Mouse (Mus musculus) midbrain, embryonic 11.5 days (tissue): Measurements from ENCODE around the gene Nol3. TPM values are rescaled to one million over a fixed set of nuclear protein-coding genes. Genes with fewer than 3 reads are reported as not detected.

Experiments used
- ATAC-seq: fragments of 200-750 bp; cut with Nextera tagmentation; 2 replicates; pipeline ENCODE4 v1.8.0; 2017; ENCODE audit warnings: moderate TSS enrichment, moderate library complexity; ENCODE audit not compliant: low FRiP score
- DNase-seq: peaks from one replicate; pipeline ENCODE4 v3.0.0; 2015; ENCODE audit warnings: low spot score; ENCODE audit errors: missing footprints
- H3K27ac ChIP-seq: fragments of 300-500 bp; sonication (generic); 2 replicates; pipeline ENCODE4 v1.5.1; 2014; ENCODE audit warnings: low read depth, low read length
- H3K27me3 ChIP-seq: fragments of 300-500 bp; sonication (generic); 2 replicates; pipeline ENCODE4 v1.6.1; 2014; ENCODE audit warnings: mild to moderate bottlenecking, low read length, moderate library complexity, mixed read lengths; ENCODE audit not compliant: control insufficient read depth, insufficient read depth
- H3K36me3 ChIP-seq: fragments of 300-500 bp; sonication (generic); 2 replicates; pipeline ENCODE4 v1.6.1; 2014; ENCODE audit warnings: mild to moderate bottlenecking, low read length, moderate library complexity, mixed read lengths; ENCODE audit not compliant: control insufficient read depth, insufficient read depth
- H3K4me1 ChIP-seq: fragments of 300-500 bp; sonication (generic); 2 replicates; pipeline ENCODE4 v1.6.1; 2014; ENCODE audit warnings: low read length; ENCODE audit not compliant: control insufficient read depth, insufficient read depth
- H3K4me2 ChIP-seq: fragments of 300-500 bp; sonication (generic); 2 replicates; pipeline ENCODE4 v1.6.1; 2014; ENCODE audit warnings: mild to moderate bottlenecking, moderate library complexity
- H3K4me3 ChIP-seq: fragments of 300-500 bp; sonication (generic); 2 replicates; pipeline ENCODE4 v1.5.1; 2014; ENCODE audit warnings: low read depth, low read length
- H3K9ac ChIP-seq: fragments of 300-500 bp; sonication (generic); 2 replicates; pipeline ENCODE4 v1.6.1; 2014; ENCODE audit warnings: low read length
- H3K9me3 ChIP-seq: fragments of 300-500 bp; sonication (generic); 2 replicates; pipeline ENCODE4 v1.6.1; 2016; ENCODE audit warnings: low read length; ENCODE audit not compliant: control insufficient read depth
- WGBS: fragments of 180-500 bp; shearing (Covaris S2); extraction: QIAGEN DNeasy Blood & Tissue Kit; methylation state at CpG from one replicate; pipeline ENCODE4 v1.1.7; 2014; 5-methylcytosine and 5-hydroxymethylcytosine counted together
- polyA plus RNA-seq: library from polyadenylated mRNA; unstranded; fragments of >200 nt; fragmentation: Nextera tagmentation; extraction: Ambion mirVana; gene quantifications from 2 replicates; pipeline ENCODE4 v1.2.1, GENCODE M21; 2014

Gene Nol3
- polyA plus RNA-seq, 1 experiment from 2014 or later = 2.0 TPM

- ATAC-seq (no peak), DNase-seq (peak; percentile 77)
- no peaks in the 10 kb centered on the region for H3K36me3 ChIP-seq
- no peak overlapping the region for H3K4me3 ChIP-seq
- H3K4me2 ChIP-seq = no peak overlapping the region
- no peak overlapping the region for H3K9ac ChIP-seq
- H3K27ac ChIP-seq = no peak overlapping the region
- H3K27me3 ChIP-seq = peaks cover 80% of the 10 kb centered on the region
- 59% methylated on average over 7 of the region's 7 CpGs for WGBS
- no peaks in the 10 kb centered on the region; the same call in 1 of the 2 replicates for H3K9me3 ChIP-seq
- peaks cover 15% of the 10 kb centered on the region for H3K4me1 ChIP-seq
These were observed 15.4 kb upstream of the Nol3 start for GRCm38 (mm10) chr8:105260371-105261099.

- H3K9ac ChIP-seq = no peak overlapping the region
- ATAC-seq = no peak
These were observed 14.5 kb upstream of the Nol3 start for GRCm38 (mm10) chr8:105261326-105261980.

DNA sequence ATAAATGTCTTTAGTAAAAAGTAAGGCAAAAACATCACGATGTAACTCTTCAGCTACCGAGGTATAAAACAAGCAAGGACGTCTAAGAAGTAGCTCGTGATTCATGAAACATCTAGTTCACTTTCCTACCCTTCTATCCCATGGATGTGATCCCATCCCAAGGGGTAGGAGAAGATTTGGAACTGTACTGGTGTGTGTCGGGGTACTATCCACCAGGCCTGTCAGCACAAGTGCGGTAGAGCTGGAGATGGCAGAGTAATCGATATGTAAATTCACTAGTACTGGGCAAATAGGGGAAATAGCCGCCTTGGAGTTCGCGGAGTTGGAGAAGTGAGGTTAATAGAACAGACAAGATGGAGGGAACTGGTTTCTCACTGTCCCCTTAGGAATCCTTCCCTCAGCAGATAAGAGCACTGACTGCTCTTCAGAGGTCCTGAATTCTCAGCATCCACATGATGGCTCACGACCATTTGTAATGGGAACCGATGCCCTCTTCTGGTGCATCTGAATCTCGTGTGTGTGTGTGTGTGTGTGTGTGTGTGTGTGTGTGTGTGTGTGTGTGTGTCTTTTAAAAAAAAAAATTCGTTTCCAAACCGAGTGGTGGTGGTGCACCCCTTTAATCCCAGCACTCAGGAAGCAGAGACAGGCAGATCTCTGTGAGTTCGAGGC is 12.6 kb upstream of the Nol3 start:
- no peak overlapping the region for H3K27ac ChIP-seq
- WGBS = 38% methylated on average over 16 of the region's 16 CpGs
- no peak overlapping the region for H3K4me2 ChIP-seq
- no peak overlapping the region for H3K4me3 ChIP-seq
- no peak overlapping the region for H3K9ac ChIP-seq
- H3K9me3 ChIP-seq = no peaks in the 10 kb centered on the region; the same call in 1 of the 2 replicates
- ATAC-seq (no peak), DNase-seq (peak; percentile 83)
- peaks cover 86% of the 10 kb centered on the region for H3K27me3 ChIP-seq
- no peaks in the 10 kb centered on the region for H3K36me3 ChIP-seq
- H3K4me1 ChIP-seq = peaks cover 18% of the 10 kb centered on the region

More at GRCm38 (mm10) chr8:105261326-105261980, 14.5 kb upstream of the Nol3 start:
- Histone ChIP-seq H3K27ac (no peak overlapping the region), H3K9me3 (no peaks in the 10 kb centered on the region; the same call in 1 of the 2 replicates), H3K27me3 (peaks cover 81% of the 10 kb centered on the region), H3K4me3 (no peak overlapping the region), H3K4me2 (no peak overlapping the region), H3K36me3 (no peaks in the 10 kb centered on the region), H3K4me1 (peaks cover 15% of the 10 kb centered on the region)
- peak; percentile 53 for DNase-seq
- WGBS = 88% methylated on average over 12 of the region's 12 CpGs

DNA sequence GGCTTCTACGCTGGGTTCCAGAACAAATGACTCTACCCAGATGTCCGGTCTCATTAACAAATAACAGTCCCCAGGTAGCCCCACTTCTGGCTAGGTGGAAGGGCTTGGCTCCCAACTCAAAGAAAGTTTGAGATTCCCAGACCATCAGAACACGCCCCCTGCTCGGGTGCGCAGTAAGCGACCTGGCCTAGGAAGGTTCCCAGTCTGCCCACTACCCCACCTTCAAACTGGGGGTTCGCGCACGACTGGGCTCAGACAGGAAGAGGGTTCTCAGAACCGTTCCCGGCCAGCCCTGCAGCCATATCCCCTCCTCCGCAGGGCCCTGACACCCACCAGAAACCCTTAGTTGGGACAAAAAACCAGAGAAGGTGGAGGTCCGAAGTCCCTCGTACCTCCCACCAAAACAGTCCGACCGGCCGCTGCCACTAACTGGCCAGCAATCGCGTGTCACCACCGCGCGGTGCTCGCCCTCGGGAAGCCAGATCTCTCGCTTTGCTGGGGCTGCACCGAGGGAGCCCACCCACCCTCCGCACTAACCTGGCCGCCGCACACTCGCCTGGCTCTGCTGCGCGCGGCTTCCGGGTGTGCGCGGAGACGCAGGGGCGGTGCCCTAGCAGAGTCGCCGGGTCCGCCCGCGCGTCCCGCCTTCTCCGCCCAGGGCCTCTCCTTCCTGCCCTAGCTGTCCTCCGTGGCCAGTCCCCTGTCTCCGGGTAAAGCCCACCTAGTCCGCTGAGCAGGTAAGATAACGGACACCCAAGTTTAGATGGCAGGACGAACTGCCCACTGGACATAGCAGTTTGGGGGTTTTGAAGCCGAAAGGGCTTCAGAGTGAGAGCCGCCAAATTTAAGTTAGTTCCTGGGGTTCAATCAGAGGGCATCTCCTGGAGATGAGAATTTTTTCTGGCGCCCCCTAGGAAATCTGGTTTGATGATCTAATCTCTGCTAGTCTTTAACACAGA is 11.6 kb upstream of the Nol3 start, which contains the start of the genes Tradd and Fbxl8:
Tradd (minus strand) TSS at position 586 of the 959 bp plus-strand sequence.
Fbxl8 (plus strand) TSS at position 625 of the 959 bp plus-strand sequence.
- Histone ChIP-seq H3K9ac (peak within 1 kb of the TSS; percentile 56), H3K4me1 (peaks cover 17% of the 10 kb centered on the region), H3K4me2 (peak within 1 kb of the TSS; percentile 74), H3K9me3 (no peaks in the 10 kb centered on the region; the same call in 1 of the 2 replicates), H3K27me3 (peaks cover 86% of the 10 kb centered on the region), H3K4me3 (peak within 1 kb of the TSS; percentile 60), H3K27ac (no peak within 1 kb of the TSS), H3K36me3 (no peaks in the 10 kb centered on the region)
- 2% methylated on average over 54 of the region's 54 CpGs for WGBS
- ATAC-seq (peak; percentile 51), DNase-seq (peak; percentile 94)

GRCm38 (mm10) chr8:105265128-105265527 is 10.8 kb upstream of the Nol3 start:
- DNase-seq = peak; percentile 90
- Histone ChIP-seq H3K9me3 (no peaks in the 10 kb centered on the region; the same call in 1 of the 2 replicates), H3K36me3 (no peaks in the 10 kb centered on the region), H3K27ac (no peak overlapping the region), H3K4me2 (peak overlapping the region; percentile 74), H3K4me3 (peak overlapping the region; percentile 60; the same call in 1 of the 2 replicates), H3K27me3 (peaks cover 86% of the 10 kb centered on the region), H3K4me1 (peaks cover 17% of the 10 kb centered on the region), H3K9ac (no peak overlapping the region; the same call in 1 of the 2 replicates)
- no peak for ATAC-seq
- WGBS = 12% methylated on average over 10 of the region's 10 CpGs

DNA sequence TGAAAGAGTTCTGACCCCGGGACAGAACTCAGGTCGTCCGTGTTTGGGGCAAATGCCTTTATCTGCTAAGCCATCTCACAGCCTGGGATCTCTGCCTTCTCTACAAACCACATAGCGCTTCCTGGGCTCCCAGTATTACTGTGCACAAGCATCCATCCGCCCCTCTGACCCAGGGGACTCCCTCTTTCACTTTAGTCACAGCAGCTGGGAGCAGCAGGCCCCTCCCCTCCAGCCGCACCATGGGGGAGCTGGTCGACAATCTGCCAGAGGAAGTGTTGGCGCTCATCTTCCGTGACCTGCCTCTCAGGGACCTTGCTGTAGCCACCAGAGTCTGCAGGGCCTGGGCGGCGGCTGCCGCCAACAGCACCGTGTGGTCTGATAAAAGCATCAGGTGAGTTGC is 9.2 kb upstream of the Nol3 start:
- H3K36me3 ChIP-seq = no peaks in the 10 kb centered on the region
- no peak overlapping the region for H3K9ac ChIP-seq
- no peak overlapping the region for H3K4me3 ChIP-seq
- no peak overlapping the region for H3K4me2 ChIP-seq
- DNase-seq (peak; percentile 84), ATAC-seq (no peak)
- H3K27ac ChIP-seq = no peak overlapping the region
- peaks cover 89% of the 10 kb centered on the region for H3K27me3 ChIP-seq
- peaks cover 19% of the 10 kb centered on the region for H3K4me1 ChIP-seq
- H3K9me3 ChIP-seq = no peaks in the 10 kb centered on the region; the same call in 1 of the 2 replicates
- WGBS = 6% methylated on average over 13 of the region's 13 CpGs

DNA sequence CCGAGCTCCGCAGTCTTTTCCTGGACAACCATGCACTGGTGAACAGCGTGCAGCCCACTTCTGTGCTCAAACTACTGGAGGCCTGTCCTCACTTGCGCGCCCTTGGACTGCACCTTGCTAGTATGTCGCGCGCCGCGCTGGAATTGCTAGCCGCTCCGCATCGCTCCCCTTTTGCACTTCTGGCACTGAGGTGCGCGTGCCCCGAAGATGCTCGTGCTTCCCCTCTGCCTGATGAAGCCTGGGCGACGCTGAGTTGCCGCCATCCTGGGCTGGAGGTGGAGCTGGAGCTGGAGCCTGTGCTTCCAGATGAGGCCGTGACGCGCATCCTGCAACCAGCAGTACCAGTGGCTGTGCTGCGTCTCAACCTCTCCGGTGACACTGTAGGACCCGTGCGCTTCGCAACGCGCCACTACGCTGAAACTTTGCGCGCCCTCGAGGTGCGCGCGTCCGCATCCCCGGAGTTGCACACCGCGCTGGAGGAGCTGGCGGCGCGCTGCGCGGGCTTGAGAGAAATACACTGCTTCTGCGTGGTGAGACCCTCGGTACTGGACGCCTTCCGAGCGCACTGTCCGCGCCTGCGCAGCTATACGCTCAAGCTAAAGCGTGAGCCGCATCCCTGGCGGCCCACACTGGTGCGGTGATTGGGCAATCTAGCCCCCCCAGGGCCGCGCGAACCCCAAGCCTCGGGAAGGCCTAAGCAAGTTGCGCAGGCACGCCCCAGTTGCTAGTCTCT is 7.4 kb upstream of the Nol3 start:
- Histone ChIP-seq H3K9ac (peak overlapping the region; percentile 33; the same call in 1 of the 2 replicates), H3K36me3 (no peaks in the 10 kb centered on the region), H3K4me3 (peak overlapping the region; percentile 37), H3K4me2 (peak overlapping the region; percentile 68), H3K27me3 (peaks cover 98% of the 10 kb centered on the region), H3K27ac (no peak overlapping the region), H3K9me3 (no peaks in the 10 kb centered on the region; the same call in 1 of the 2 replicates), H3K4me1 (peaks cover 19% of the 10 kb centered on the region)
- peak; percentile 97 for DNase-seq
- under 1% methylated on average over 65 of the region's 65 CpGs for WGBS
- peak; percentile 68 for ATAC-seq
